Mouse (Mus musculus) gastrocnemius, postnatal 10 days (tissue): ENCODE results near the gene Stx1a. TPM values are rescaled to one million over a fixed set of nuclear protein-coding genes. Genes with fewer than 3 reads are reported as not detected.

ENCODE experiments used
- DNase-seq: peaks from one replicate; pipeline ENCODE4 v3.0.0; 2021; ENCODE audit warnings: mixed read lengths
- total RNA-seq, 2 experiments: library from RNA; stranded (reverse); gene quantifications; 2 replicates each; pipeline ENCODE4 v1.2.3; 2021

Gene Stx1a
- total RNA-seq, 2 experiments from 2014 or later = 2.0 to 5.1 TPM

GRCm38 (mm10) chr5:135086871-135087270 is 63.6 kb downstream of the Stx1a start:
- DNase-seq = no peak

- no peak for DNase-seq
Observed at GRCm38 (mm10) chr5:135089653-135090052, 66.4 kb downstream of the Stx1a start, which contains the start of gene Mlxipl. Mlxipl (plus strand) TSS chr5:135089890.

Other genes with a start within 250 kb of the Stx1a start
- not detected for gene Tmem270, start 116.7 kb upstream of the Stx1a start, total RNA-seq
- under 1 TPM in 1 of 2 experiments, not detected in 1; 0.84 TPM for gene Cldn13, start 108.0 kb upstream of the Stx1a start, total RNA-seq
- 1 to 10 TPM; 7.4 to 8.6 TPM for gene Mettl27, start 91.1 kb upstream of the Stx1a start, total RNA-seq
- gene Cldn4, start 76.5 kb upstream of the Stx1a start, total RNA-seq = not detected
- not detected for gene Cldn3, start 37.3 kb upstream of the Stx1a start, total RNA-seq
- gene Abhd11, start 14.3 kb upstream of the Stx1a start, total RNA-seq = 10 to 100 TPM; 51.2 to 60.6 TPM
- 10 to 100 TPM; 22.4 to 23.3 TPM for gene Dnajc30, start 40.7 kb downstream of the Stx1a start, total RNA-seq
- gene Bud23, start 41.5 kb downstream of the Stx1a start, total RNA-seq = 10 to 100 TPM; 28.6 to 30.3 TPM
- 1 to 10 TPM; 2.3 to 3.0 TPM for gene Vps37d, start 54.8 kb downstream of the Stx1a start, total RNA-seq
- gene Mlxipl, start 66.4 kb downstream of the Stx1a start, total RNA-seq = 10 to 100 TPM; 28.4 to 32.5 TPM
- 10 to 100 TPM; 13.6 to 16.8 TPM for gene Tbl2, start 126.2 kb downstream of the Stx1a start, total RNA-seq
- 10 to 100 TPM; 28.4 to 28.9 TPM for gene Bcl7b, start 144.8 kb downstream of the Stx1a start, total RNA-seq
- gene Baz1b, start 163.8 kb downstream of the Stx1a start, total RNA-seq = 10 to 100 TPM; 29.0 to 39.2 TPM
- gene Fzd9, start 227.7 kb downstream of the Stx1a start, total RNA-seq = 1 to 10 TPM; 9.2 to 9.8 TPM